Mouse (Mus musculus) small intestine, adult 2 months (tissue): ENCODE data around the gene Maml3.

Experiments
- CTCF ChIP-seq: fragments of 200-500 bp; IDR thresholded peaks from 2 replicates; pipeline ENCODE4 v1.5.1; 2012; ENCODE audit warnings: low read depth, mild to moderate bottlenecking, control low read depth, inconsistent platforms, low read length, moderate library complexity, mixed read lengths; ENCODE audit not compliant: insufficient replicate concordance, insufficient read length; ENCODE audit errors: extremely low read depth
- POLR2A ChIP-seq: fragments of 200-500 bp; IDR thresholded peaks from 2 replicates; pipeline ENCODE4 v1.6.1; 2012; ENCODE audit warnings: low read depth, mild to moderate bottlenecking, control low read depth, inconsistent platforms, low read length, moderate library complexity

GRCm38 (mm10) chr3:51730662-51731061 is 374.2 kb downstream of the Maml3 start:
- TF ChIP-seq CTCF = no peak
- no peak for TF ChIP-seq POLR2A
